Mouse (Mus musculus) gonadal fat pad, adult 2 months (tissue): Measurements from ENCODE around the gene Slc2a5. TPM values are rescaled to one million over a fixed set of nuclear protein-coding genes. Genes with fewer than 3 reads are reported as not detected.

Source experiments
- DNase-seq: peaks from one replicate; pipeline ENCODE4 v3.0.0-alpha.2; 2012; ENCODE audit warnings: low read depth
- polyA plus RNA-seq: library from polyadenylated mRNA; depleted of rRNA; stranded (reverse); fragments of >200 nt; gene quantifications from 2 replicates; pipeline ENCODE4 v1.2.3, GENCODE M21; 2012; rRNA removed

Gene Slc2a5
- polyA plus RNA-seq = 35.9 and 41.7 TPM in 2 replicates

DNA sequence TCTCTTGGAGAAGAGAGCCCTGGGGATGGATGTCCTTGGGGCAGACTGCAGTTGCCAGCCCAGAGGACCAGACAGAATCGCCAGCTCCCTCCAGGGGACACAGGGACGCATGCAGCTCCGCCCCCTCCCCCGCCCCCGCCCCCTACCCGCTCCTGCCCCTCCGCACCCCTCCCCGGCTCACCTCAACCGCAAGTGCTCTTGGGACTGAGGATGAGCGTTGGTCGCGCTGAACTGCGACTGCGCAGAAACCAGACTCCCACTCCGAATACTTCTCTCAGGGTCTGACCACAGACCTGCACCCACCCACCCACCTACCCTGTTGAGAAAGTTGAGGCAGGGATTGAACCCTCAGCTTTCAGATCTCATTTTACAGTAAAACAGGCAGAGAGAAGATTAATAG lies at the start of gene Slc2a5:
TSS of gene Slc2a5 (plus strand) at position 229 of the 400 bp plus-strand sequence.
- no peak for DNase-seq

DNA sequence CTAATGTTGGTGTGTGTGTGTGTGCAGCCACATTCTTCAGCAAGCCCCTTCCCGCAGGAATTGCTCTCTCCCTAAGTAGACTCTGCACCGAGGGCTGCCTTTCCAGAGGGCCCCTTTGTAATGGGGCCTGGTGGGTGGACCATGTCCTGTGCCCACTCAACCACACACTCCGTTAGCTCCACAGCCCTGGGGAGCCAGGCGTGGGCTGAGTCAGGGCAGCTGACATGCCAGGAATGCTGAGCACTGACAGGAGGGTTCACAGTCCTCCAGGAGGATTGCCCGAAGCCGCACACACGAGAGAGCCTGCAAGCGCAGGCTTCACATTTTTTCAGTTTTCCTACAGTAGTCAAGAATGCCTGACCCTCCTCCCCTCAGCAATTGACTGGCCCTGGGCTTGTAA lies 48.9 kb upstream of the Slc2a5 start:
- DNase-seq = no peak

DNA sequence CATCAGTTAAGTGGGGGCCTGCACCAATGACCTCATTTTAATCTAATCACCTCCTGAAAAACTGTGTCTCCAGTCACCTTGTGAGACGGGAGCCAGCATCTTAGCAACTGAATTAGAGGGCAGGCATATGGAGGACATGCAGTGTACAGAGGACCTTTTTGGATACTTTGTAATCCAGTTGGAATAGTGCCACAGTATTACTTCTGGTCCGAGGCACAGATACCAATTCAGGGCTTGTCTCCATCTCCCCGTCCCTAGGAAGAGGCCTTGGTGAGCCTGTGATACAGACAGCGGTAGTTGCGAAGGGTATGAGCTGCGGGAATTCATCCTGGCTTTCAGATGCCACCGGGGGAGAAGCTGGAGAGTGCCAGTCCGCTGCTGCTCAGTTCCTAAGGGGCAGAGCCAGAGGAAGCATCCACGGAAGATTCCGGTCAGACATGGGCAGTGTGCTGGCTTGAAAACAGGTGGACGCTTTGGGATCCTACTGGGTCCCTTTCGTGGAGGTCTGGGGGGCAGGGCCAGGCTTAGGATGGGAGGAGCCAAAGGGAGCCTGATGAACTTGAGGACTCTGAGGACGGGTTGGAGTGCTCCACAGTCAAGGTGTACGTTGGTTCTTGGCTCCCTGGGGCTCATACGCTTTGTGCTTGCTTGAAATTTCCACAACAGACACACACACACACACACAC lies 46.5 kb upstream of the Slc2a5 start:
- DNase-seq = no peak

DNA sequence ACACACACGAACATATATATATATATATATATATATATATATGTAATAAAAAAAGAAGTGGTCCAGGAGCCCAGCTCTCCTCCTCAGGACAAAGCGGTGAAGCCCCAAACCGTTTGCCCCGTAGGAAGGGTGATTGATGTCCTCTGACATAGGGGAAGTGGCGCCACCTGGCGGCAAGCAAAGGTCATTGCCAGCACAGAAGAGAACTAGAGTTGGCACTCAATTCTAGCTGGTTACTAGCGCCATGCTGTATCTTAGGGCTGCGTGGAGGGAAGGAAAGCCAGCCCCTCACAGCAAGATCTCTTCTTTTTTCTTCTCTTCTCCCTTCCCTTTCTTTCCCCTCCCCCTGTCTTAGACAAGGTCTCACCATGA lies 46.0 kb upstream of the Slc2a5 start:
- no peak for DNase-seq

DNA sequence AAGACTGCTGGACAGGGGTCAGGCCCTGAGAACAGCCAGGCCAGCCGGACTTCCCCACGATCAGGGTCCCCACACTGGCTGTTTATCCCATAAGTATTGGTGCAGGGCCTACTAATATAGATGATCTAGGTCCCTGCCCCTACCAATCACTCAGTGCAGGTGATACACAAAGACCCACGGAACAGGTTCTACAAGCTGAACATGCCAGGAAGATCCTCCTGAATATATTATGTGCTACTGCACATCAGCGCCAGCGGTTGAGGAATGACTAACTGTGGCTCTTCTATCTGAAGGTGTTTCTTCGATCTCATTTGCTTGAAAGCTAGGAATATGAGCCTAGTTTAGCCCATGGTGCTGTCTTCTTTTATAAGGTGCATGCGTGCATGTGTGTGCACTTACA lies 43.7 kb upstream of the Slc2a5 start:
- peak; percentile 54 for DNase-seq

DNA sequence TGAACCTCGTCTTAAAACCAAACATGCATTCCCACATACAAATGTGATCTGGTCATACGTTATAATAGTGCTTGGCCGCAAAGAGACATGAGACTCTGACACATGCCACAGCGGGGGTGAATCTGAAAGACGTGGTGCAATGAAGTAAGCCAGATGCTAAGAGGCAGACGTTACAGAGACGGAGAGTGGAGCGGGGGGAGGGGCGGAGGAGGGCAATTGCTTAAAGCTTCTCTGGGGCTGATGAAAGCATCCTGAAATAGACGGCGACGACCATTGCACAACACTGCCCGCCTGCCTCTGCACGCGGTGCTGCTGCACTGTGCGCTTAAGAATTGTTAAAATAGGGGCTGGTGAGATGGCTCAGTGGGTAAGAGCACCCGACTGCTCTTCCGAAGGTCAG lies 42.9 kb upstream of the Slc2a5 start:
- no peak for DNase-seq

DNA sequence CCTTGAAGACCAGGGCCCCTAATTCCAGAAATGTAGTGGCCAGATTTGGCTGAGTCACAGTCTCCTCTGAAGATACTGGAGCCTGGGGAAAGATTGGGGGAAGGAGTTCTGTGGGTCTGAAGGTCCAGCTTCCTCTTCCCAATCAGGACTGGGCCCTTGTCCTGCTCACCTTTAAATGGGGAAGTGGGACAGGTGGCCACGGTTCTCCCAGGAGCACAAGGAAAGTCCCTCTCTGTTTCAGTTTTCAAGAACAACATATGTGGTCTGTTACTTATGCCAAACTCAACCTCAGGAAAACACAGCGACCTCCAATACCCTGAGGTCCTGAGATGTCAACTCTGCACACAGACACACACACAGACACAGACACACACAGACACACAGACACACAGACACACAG lies 40.4 kb upstream of the Slc2a5 start:
- DNase-seq = no peak

DNA sequence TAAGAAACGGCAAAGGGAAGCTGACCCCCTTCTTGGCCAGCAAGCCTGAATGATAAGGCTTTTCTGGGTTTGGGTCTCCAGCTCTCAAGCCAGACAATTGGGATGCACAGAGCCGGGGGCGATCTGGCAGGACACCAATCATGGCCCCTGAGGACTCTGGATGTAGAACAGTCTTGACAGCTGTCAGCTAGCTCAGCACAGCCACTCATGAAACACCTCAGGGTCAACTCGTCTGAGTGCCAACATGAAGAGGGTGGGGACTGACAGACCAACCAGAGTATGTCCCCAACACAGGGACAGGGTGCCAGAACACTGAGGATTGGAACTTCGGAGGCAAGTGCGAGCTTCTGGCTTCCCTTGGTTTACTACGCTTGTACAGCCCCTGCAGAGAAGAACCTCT lies 39.8 kb upstream of the Slc2a5 start:
- no peak for DNase-seq

DNA sequence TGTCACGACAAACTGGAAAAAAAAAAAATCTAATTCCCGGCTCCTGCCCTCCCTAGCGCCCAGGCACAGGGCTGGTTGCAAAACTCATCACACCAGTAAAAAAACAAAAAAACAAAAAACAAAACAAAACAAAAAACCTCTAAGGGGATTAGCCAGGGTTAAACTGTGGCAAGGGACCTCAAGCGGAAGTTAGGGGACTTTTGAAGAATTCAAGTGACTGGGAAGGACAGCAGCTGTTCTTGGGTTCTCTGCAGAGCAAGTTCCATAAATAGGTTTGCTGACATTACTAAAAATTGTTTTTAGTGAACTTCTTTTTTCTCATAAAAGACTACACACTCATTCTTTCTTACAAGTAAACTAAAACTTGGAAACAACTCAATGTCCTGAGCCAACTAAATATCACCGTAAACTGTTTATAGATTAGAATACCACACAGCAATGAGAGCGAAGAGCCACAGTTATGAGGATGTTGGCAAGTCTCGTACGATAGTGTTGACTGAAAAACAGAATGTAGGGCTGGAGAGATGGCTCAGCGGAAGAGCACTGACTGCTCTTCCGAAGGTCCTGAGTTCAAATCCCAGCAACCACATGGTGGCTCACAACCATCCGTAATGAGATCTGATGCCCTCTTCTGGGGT lies 38.6 kb upstream of the Slc2a5 start:
- DNase-seq = no peak

DNA sequence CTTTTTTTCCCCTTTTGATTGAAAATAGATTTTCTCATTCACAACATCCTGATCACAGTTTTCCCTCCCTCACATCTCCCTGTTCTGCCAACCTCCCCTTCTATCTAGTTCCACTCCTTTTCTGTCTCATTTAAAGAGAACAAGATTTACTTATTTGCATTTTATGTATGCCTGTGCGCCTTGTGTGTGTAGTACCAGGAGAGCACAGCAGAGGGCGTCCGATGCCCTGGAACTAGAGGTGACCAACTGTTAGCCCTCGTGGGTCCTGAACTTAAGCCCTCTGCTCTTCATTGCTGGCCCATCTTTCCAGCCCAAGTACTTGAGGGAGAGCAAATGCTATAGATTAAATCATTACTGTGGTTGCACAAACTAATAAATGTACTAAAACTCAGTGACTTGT lies 33.7 kb upstream of the Slc2a5 start:
- DNase-seq = no peak

DNA sequence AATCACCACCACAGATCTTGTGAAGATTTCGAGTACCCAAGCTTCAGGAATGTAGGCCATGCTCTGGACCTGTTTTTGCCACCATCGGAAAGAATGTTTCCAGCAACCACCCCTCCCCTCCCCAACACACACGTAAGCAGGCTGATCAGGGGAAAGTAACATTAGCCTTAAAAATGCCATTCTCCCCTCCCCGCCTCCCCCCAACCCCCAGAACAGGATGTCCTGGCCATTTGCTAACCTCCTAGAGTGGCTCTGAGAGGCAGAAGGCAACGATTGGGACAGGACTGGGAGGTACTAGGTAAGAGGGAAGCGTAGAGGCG lies 32.3 kb upstream of the Slc2a5 start:
- no peak for DNase-seq

DNA sequence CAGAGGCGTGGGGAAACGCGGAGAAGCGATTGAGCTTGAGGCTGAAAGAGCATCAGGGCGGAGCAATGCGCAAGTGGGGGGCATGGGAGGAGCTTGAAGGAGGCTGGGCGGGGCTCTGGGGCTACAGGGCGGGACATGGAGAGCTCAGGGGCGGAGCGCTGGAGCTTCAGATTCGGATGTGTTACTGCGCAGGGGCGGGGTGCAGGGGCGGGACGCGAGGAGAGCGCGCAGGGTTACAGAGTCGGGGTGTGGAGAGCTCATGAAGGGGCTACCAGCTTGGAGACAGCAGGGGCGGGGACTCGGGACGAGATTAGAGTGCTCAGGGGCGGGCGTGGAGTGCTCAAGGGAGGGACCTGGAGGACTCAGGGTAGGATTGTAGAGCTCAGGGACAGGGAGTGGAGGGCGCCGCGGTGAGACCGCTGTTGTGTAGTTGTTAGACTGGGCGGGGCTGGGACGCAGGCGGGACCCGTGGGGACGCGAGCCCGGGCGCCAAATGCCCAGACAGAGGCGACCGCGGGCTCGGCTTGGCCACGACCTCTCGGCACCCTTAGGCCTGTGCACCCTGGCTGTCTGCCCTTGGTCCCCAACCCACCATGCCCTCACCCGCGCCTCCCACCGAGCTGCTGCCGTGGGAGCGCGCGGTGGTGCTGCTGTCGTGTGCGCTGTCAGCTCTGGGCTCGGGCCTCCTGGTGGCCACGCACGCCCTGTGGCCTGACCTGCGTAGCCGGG lies 31.8 kb upstream of the Slc2a5 start, which contains the start of gene Gpr157:
TSS of gene Gpr157 (plus strand) at position 205 of the 729 bp plus-strand sequence.
- peak; percentile 37 for DNase-seq

DNA sequence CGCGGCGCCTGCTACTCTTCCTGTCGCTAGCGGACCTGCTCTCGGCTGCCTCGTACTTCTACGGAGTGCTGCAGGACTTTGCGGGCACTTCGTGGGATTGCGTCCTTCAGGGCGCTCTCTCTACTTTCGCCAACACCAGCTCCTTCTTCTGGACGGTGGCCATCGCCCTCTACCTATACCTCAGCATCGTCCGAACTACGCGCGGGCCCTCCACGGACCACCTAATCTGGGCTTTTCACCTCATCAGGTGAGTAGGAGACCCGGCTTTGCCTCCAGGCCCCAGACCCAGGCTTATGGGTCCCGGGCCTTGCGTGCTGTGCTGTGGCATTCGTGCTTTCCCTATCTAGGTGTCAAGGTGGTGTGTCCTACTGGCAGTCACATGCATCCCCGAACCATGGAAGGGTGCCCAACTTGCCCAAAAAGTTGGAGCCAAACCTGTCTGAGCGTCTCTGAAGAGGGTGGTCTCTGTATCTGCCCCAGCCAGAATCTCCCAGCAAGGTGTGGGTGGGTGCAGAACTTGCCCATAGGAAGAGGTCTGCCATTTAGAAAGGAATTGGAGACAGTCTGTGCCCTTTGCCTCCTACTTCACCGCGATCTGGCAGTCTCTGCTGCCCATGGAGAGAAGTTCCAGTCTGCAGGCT lies 31.1 kb upstream of the Slc2a5 start:
- DNase-seq = no peak

DNA sequence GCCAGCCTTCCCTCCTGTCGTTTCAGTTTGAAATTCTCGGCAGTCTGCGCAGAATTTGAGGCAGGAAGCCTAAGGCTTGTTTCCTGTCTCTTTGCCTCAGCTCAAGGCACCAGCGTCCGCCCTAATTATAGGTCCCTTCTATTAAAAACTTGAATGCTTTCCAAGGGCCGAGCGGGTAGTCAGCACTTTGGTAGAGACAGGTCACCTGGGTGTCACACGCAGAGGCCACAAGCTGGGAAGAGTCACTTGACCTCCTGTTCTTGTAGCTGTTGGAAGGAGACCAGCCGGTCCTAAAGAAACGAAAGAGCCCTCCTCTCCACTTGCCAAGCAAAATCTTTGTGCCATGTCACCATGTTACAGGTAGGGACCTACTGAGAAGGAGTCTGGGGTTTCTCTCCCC lies 30.0 kb upstream of the Slc2a5 start:
- no peak for DNase-seq

DNA sequence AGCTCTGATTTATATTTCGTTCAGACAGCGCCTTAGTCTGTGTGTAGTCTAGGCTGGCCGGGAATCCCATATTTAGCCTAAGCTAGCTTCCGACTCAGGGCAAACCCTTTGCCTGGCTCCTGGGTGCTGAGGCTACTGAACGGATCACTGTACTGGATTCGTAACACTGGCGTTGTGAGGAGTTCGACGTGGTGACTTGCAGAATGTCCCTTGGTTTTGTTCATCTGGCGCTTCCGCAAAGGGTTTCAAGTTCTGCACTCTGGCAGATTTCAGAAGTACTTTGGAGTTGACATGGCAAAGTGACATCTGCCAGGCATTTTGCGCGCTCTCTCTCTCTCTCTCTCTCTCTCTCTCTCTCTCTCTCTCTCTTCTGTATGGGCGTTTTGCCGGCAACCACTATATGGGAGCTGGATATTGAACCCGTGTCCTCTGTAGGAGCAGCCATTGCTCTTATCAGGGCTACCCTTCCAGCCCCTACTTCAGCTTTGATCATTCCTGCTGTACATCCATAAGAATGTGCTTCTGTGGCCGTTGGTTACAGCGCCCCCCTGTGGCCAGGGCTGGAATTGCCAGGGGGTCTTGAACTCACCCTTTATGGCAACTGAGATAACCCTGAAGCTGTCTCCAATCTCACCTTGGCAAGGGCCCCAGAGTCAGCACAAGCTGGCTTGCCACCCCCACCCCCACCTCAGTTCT lies 27.0 kb upstream of the Slc2a5 start:
- no peak for DNase-seq

DNA sequence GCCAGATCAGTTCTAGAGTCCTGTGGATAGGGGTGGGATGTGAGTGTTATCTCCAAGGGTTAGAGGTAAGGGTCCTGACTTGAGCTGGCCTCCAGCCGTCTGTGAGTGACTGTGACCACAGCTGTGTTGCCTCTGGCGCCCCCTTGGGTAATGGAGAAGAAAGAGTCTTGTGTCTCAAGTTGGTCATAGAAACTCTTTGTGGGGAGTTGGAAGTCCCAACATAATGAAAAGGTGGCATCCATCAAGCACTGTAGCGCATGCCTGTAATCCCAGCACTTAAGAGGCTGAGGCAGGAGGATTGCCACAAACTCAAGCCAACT lies 26.5 kb upstream of the Slc2a5 start:
- DNase-seq = no peak

DNA sequence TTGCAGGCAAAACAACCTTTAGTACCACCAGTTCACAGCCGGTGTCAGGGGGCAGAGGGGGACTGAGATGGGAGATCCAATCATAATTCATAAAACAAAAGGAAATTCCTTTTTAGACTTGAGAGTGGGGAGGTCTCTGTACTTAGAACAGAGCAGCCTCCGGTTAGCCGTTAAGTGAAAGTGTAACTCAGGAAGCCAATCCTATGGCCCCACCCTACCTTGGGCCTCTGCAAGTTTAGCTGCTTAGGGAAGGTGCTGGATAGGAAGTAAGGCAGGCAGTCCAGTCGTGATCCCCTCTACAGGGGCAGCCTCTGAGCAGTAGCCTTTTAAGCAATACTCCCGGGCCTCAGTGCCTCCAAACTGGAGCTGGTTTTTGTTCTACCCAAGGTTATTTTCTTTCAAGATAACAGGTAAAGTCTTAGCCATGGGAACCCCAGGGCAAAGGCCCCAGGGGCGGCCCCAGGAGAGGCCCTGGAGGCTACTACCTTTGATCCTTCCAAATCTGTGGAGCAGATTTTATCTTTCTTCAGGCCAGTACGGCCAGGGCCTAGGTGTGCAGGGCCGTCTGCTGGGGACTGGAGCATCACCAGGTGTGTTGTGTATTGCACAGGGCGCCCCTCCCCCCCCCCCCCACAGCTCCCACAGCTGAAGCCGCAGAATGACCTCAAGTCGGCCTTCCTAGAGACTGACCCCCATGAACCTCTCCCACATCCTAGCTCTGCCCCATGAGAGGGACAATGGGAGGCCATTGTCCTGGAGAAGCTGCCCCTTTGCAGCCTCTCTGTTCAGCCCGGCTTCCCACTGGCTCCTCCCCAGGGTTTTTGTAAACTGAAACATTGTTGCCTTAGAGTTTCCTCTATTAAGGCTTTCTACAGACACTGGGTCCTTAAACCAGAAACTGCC lies 25.3 kb upstream of the Slc2a5 start:
- DNase-seq = no peak

DNA sequence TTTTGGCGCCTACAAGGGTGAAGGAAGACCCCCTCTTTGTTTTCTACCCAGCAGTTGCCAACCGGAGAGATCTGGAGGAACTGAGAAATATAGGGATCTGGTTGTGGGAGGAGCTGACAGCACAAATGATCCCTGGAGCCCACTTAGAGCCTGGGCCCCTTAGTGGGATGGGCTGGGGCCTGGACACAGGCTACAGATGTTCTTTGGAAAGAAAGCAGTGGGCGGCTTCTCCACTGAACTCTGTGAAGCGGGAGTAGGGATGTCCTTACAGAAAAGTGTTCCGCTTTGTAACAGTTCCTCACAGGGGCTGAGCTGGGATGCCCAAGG lies 24.7 kb upstream of the Slc2a5 start:
- no peak for DNase-seq

DNA sequence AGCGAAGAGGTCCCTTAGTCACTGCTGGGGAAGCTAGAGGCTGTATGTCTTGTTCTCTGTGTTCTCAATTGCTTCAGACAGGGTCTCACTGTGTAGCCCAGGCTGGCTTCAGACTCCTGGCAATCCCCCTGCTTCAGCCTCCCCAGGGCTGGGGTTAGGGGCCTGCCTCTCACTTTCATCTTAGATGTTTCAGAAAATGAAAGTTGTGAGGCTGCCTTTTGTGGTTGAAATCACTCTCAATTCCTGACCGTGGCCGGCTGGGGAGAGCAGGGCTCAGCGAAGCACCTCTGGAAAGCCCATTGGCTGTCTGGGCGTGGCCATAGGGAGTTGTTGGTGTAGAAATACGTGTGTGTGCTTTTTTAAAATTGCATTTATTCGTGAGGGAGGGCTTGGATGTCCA lies 22.8 kb upstream of the Slc2a5 start:
- DNase-seq = no peak

DNA sequence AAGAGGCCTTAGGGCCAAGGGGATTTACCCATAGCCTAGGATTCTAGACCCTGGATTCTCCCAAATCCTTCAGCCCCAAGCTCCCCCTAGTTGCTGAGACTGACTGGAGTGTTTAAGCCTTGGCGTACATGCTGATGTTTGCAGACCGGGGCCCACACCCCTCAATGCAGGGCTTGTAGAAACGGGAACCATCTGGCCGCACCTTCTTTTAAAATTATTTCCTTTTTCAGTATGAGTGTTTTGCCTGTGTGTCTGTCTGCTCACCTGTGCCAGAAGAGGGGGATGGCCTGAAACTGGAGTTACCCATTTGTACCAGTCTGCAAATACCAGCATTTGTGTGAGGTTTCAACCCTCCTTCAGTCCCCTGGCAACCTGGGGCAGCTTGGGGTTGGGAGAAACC lies 21.2 kb upstream of the Slc2a5 start:
- no peak for DNase-seq

DNA sequence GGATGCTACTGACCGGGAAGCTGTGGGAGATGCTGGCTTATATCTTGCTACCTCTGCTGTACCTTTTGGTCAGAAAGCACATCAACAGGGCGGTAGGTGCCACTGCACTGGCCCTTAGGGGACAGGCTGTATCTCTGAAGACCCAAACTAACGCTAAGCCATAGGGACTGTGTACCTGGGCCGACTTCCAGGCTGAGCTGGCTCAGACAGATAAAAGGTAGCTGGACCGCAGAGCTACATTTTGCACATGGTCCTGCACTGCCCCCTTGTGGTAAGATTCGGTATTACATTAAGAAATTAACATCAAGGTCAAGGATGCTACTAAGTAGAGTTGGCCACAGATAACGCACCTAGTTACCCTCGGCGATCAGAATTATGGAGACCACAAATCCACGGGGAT lies 20.2 kb upstream of the Slc2a5 start:
- no peak for DNase-seq
